Mouse (Mus musculus) adrenal gland, adult 8-10 months (tissue): ENCODE results near the gene Pnlip. TPM values are rescaled to one million over a fixed set of nuclear protein-coding genes. Genes with fewer than 3 reads are reported as not detected.

Source experiments
- DNase-seq: peaks from one replicate; pipeline ENCODE4 v3.0.0; 2022
- total RNA-seq, 4 experiments: library from RNA; stranded (reverse); gene quantifications; 2 replicates each; pipeline ENCODE4 v1.2.4; 2022

The Pnlip gene
- total RNA-seq, 4 experiments from 2014 or later, result not detected

- no peak for DNase-seq
Measured at GRCm38 (mm10) chr19:58727756-58728155, 75.5 kb downstream of the Pnlip start.

DNA sequence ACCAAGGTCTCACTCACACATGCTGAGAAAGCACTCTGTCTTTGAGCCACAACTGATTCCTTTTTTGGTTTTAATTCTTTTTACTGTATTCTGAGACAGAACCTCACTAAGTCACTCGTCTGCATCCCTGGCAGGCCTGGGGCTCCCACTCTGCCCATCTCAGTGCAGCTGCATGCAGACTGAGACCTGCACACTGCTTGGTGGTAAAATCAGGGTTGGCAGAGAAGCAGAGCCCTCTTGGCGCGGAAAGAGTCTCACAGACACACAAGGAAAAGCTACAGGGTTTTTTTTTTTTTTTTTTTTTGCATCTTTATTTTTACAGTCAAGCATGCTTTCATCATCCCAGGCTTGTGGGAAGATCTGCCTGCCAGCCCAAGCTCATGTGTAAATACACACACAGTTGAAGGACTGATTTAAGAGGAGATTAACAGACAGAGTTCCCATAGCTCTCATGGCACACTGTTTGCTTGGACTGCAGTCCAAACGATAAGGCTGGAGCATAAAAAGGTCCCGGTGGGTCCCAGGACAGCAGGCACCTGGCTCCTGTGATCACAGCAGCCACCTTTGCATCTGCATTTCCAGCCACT is 76.2 kb downstream of the Pnlip start, which contains the start of gene Pnliprp1:
Gene Pnliprp1, plus strand, starts transcription at position 443 of the 587 bp plus-strand sequence.
- no peak for DNase-seq

Other genes with a start within 250 kb of the Pnlip start
- gene Gfra1, start 196.6 kb upstream of the Pnlip start, total RNA-seq, result 1 to 10 TPM; 1.1 to 5.7 (median 3.3) TPM
- not detected for gene Ccdc172, start 140.5 kb upstream of the Pnlip start, total RNA-seq
- not detected for gene Pnliprp1, start 76.4 kb downstream of the Pnlip start, total RNA-seq
- not detected for gene Pnliprp2, start 107.2 kb downstream of the Pnlip start, total RNA-seq
- under 1 TPM in 1 of 4 experiments, not detected in 3; 0.28 TPM for gene 1700019N19Rik, start 142.0 kb downstream of the Pnlip start, total RNA-seq